Mouse (Mus musculus): ENCODE measurements at regions not wholly inside any gene's neighbourhood (a gene's known extent, or its start where the extent isn't known, plus 50 kb on each side); places are given as distances from the start of the nearest gene placed in this dataset.

DNA sequence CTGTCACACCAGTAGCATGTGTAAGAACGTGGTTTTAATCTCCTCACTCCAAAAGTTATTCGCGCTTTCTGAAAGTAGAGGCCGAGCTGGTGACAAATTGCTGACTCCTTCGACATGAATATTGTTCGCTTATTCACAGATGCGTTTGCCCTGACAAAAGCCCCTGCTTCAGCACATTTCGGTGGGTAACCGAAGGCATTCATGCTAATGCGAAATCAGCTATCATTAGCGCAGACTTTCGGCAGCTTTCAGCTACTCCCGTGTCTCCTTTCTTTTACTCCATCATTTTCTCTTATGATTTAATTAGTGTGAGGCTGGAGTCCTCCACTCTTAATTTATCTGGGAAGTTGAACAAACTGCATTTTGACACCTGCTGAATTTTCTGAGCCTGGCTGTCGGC, 681.9 kb upstream of the Fam160b2 start:
- Histone ChIP-seq H3K27me3 (replicated peaks; ENCODE audit: control insufficient read depth, insufficient read depth, low read length) (no peaks in the 10 kb centered on the region), H3K27ac (ENCODE audit: low read length) (no peak overlapping the region), H3K4me2 (ENCODE audit: low read length) (no peak overlapping the region), H3K36me3 (ENCODE audit: control insufficient read depth, insufficient read depth) (no peaks in the 10 kb centered on the region), H3K4me3 (replicated peaks; ENCODE audit: low read length) (no peak overlapping the region), H3K4me1 (replicated peaks; ENCODE audit: control insufficient read depth, insufficient read depth, low read length) (peaks cover 7% of the 10 kb centered on the region; the same call in 1 of the 2 replicates), H3K9ac (replicated peaks; ENCODE audit: low read depth, low read length) (no peak overlapping the region), H3K9me3 (ENCODE audit: control insufficient read depth, low read length) (peaks cover 5% of the 10 kb centered on the region)
- WGBS: 27% methylated on average over 14 of the region's 14 CpGs
- 0 out of 2 replicates have a peak, but pooled peaks have one; percentile 52 for ATAC-seq

DNA sequence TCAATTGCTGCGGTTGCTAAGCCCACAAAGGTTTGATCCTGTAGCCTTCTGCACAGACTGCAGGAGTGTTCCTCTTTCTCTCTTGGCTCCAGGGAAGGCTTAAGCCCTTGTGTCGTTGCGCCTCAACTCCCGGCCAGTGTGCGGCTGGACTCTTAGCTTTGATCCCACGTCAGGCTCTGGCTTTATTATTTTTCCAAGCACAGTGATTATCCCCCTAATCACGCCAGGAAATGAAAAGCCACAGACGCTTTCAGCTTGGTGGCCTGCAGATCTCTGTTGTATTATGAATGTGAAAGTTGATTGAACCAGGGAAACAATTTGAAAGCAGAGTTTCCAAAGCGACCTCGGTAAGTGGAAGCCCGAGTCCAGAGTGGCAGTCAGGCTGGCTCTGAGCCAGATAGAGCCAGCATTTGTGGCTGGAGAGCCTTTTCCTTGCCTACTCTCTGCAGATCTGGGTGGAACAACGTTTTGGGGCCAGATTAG, 676.7 kb upstream of the Fam160b2 start:
- Histone ChIP-seq H3K9ac (replicated peaks; ENCODE audit: low read depth, low read length) (no peak overlapping the region; the same call in 1 of the 2 replicates), H3K36me3 (ENCODE audit: control insufficient read depth, insufficient read depth) (no peaks in the 10 kb centered on the region), H3K27ac (ENCODE audit: low read length) (no peak overlapping the region), H3K4me3 (replicated peaks; ENCODE audit: low read length) (no peak overlapping the region), H3K4me1 (replicated peaks; ENCODE audit: control insufficient read depth, insufficient read depth, low read length) (peaks cover 11% of the 10 kb centered on the region; the same call in 1 of the 2 replicates), H3K4me2 (ENCODE audit: low read length) (peak overlapping the region; percentile 33; the same call in 1 of the 2 replicates), H3K9me3 (ENCODE audit: control insufficient read depth, low read length) (peaks cover 5% of the 10 kb centered on the region), H3K27me3 (replicated peaks; ENCODE audit: control insufficient read depth, insufficient read depth, low read length) (no peaks in the 10 kb centered on the region)
- WGBS: 5% methylated on average over 12 of the region's 12 CpGs
- peak; percentile 70 for ATAC-seq

- Histone ChIP-seq H3K9me3 (ENCODE audit: control insufficient read depth, low read length) (no peaks in the 10 kb centered on the region), H3K27me3 (replicated peaks; ENCODE audit: control insufficient read depth, insufficient read depth, low read length) (no peaks in the 10 kb centered on the region), H3K4me3 (replicated peaks; ENCODE audit: low read length) (no peak overlapping the region), H3K9ac (replicated peaks; ENCODE audit: low read depth, low read length) (no peak overlapping the region), H3K4me2 (ENCODE audit: low read length) (no peak overlapping the region), H3K4me1 (replicated peaks; ENCODE audit: control insufficient read depth, insufficient read depth, low read length) (peaks cover 8% of the 10 kb centered on the region; the same call in 1 of the 2 replicates), H3K27ac (ENCODE audit: low read length) (no peak overlapping the region), H3K36me3 (ENCODE audit: control insufficient read depth, insufficient read depth) (no peaks in the 10 kb centered on the region)
- 92% methylated on average over 2 of the region's 2 CpGs for WGBS
- no peak for ATAC-seq
These were observed 672.8 kb upstream of the Fam160b2 start for GRCm38 (mm10) chr14:71272470-71272869.

DNA sequence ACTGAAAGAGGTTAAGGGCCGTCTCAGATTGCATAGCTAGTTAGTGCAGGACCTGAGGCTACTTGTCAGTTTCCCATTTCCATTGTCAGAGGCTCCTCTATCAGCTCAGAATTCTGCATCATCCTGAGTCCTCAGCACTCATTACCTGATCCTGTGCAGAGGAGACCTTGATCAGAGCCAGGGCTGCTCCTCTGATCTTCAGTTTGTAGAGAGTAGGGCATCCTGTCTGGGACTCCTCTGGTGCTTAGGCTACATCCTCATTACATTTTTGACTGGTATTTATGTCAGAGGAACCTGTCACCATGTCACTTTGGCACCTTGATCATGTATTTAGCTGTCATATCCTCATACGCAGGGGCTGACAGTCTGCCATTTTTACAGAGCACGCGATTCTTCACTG, 658.0 kb upstream of the Fam160b2 start:
- 86% methylated on average over 4 of the region's 4 CpGs for WGBS
- Histone ChIP-seq H3K27me3 (replicated peaks; ENCODE audit: control insufficient read depth, insufficient read depth, low read length) (no peaks in the 10 kb centered on the region), H3K27ac (ENCODE audit: low read length) (no peak overlapping the region), H3K4me2 (ENCODE audit: low read length) (no peak overlapping the region), H3K9ac (replicated peaks; ENCODE audit: low read depth, low read length) (no peak overlapping the region), H3K36me3 (ENCODE audit: control insufficient read depth, insufficient read depth) (no peaks in the 10 kb centered on the region), H3K9me3 (ENCODE audit: control insufficient read depth, low read length) (no peaks in the 10 kb centered on the region), H3K4me3 (replicated peaks; ENCODE audit: low read length) (no peak overlapping the region), H3K4me1 (replicated peaks; ENCODE audit: control insufficient read depth, insufficient read depth, low read length) (no peaks in the 10 kb centered on the region)
- ATAC-seq: no peak

- WGBS: 89% methylated on average over 1 of the region's 1 CpGs
- H3K27ac ChIP-seq (ENCODE audit: low read length): no peak overlapping the region
- no peaks in the 10 kb centered on the region for H3K9me3 ChIP-seq (ENCODE audit: control insufficient read depth, low read length)
- no peaks in the 10 kb centered on the region for H3K36me3 ChIP-seq (ENCODE audit: control insufficient read depth, insufficient read depth)
- ATAC-seq: no peak
- peaks cover 6% of the 10 kb centered on the region for H3K4me1 ChIP-seq (replicated peaks; ENCODE audit: control insufficient read depth, insufficient read depth, low read length)
- H3K4me3 ChIP-seq (replicated peaks; ENCODE audit: low read length): no peak overlapping the region
- H3K9ac ChIP-seq (replicated peaks; ENCODE audit: low read depth, low read length): no peak overlapping the region
- H3K27me3 ChIP-seq (replicated peaks; ENCODE audit: control insufficient read depth, insufficient read depth, low read length): no peaks in the 10 kb centered on the region
- H3K4me2 ChIP-seq (ENCODE audit: low read length): no peak overlapping the region
These were observed 654.6 kb upstream of the Fam160b2 start for GRCm38 (mm10) chr14:71254207-71254606.

GRCm38 (mm10) chr14:71252136-71252535, 652.5 kb upstream of the Fam160b2 start:
- Histone ChIP-seq H3K36me3 (ENCODE audit: control insufficient read depth, insufficient read depth) (no peaks in the 10 kb centered on the region), H3K27me3 (replicated peaks; ENCODE audit: control insufficient read depth, insufficient read depth, low read length) (no peaks in the 10 kb centered on the region), H3K9ac (replicated peaks; ENCODE audit: low read depth, low read length) (no peak overlapping the region), H3K4me2 (ENCODE audit: low read length) (no peak overlapping the region), H3K4me3 (replicated peaks; ENCODE audit: low read length) (no peak overlapping the region), H3K27ac (ENCODE audit: low read length) (no peak overlapping the region), H3K4me1 (replicated peaks; ENCODE audit: control insufficient read depth, insufficient read depth, low read length) (peaks cover 6% of the 10 kb centered on the region), H3K9me3 (ENCODE audit: control insufficient read depth, low read length) (no peaks in the 10 kb centered on the region)
- no peak for ATAC-seq
- 85% methylated on average over 3 of the region's 3 CpGs for WGBS

DNA sequence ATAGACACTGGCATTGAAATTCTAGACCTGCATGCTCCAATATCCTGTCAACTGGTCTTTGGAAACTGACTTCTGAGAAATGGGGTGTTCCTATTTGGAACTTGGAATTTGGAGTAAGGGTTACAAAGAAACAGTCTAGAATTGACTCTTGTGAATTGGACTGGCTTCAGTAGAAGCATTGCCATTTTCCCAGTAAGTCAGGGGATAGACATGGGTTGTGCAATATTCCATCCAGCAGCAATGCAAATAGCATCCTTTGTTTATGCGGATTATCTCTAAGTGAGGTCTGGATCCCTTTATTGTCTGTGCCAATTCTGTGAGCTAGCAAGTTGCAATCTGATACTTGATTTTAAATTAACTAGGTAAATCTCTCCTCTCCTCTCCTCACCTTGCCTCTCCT, 651.5 kb upstream of the Fam160b2 start:
- no peak overlapping the region for H3K4me2 ChIP-seq (ENCODE audit: low read length)
- 83% methylated on average over 1 of the region's 1 CpGs for WGBS
- peaks cover 6% of the 10 kb centered on the region for H3K4me1 ChIP-seq (replicated peaks; ENCODE audit: control insufficient read depth, insufficient read depth, low read length)
- H3K36me3 ChIP-seq (ENCODE audit: control insufficient read depth, insufficient read depth): no peaks in the 10 kb centered on the region
- no peaks in the 10 kb centered on the region for H3K9me3 ChIP-seq (ENCODE audit: control insufficient read depth, low read length)
- no peak for ATAC-seq
- H3K9ac ChIP-seq (replicated peaks; ENCODE audit: low read depth, low read length): no peak overlapping the region
- no peaks in the 10 kb centered on the region for H3K27me3 ChIP-seq (replicated peaks; ENCODE audit: control insufficient read depth, insufficient read depth, low read length)
- H3K27ac ChIP-seq (ENCODE audit: low read length): no peak overlapping the region
- H3K4me3 ChIP-seq (replicated peaks; ENCODE audit: low read length): no peak overlapping the region

- Histone ChIP-seq H3K27me3 (replicated peaks; ENCODE audit: control insufficient read depth, insufficient read depth, low read length) (no peaks in the 10 kb centered on the region), H3K4me3 (replicated peaks; ENCODE audit: low read length) (no peak overlapping the region), H3K4me2 (ENCODE audit: low read length) (no peak overlapping the region), H3K9ac (replicated peaks; ENCODE audit: low read depth, low read length) (no peak overlapping the region), H3K36me3 (ENCODE audit: control insufficient read depth, insufficient read depth) (no peaks in the 10 kb centered on the region), H3K9me3 (ENCODE audit: control insufficient read depth, low read length) (no peaks in the 10 kb centered on the region), H3K27ac (ENCODE audit: low read length) (no peak overlapping the region), H3K4me1 (replicated peaks; ENCODE audit: control insufficient read depth, insufficient read depth, low read length) (peaks cover 6% of the 10 kb centered on the region)
- WGBS: 31% methylated on average over 7 of the region's 7 CpGs
- ATAC-seq: peak; percentile 77
These were observed 649.8 kb upstream of the Fam160b2 start for GRCm38 (mm10) chr14:71249387-71249965.

GRCm38 (mm10) chr14:71248534-71248933, 648.9 kb upstream of the Fam160b2 start:
- 85% methylated on average over 2 of the region's 2 CpGs for WGBS
- Histone ChIP-seq H3K4me2 (ENCODE audit: low read length) (no peak overlapping the region), H3K27me3 (replicated peaks; ENCODE audit: control insufficient read depth, insufficient read depth, low read length) (no peaks in the 10 kb centered on the region), H3K4me3 (replicated peaks; ENCODE audit: low read length) (no peak overlapping the region), H3K9ac (replicated peaks; ENCODE audit: low read depth, low read length) (no peak overlapping the region), H3K36me3 (ENCODE audit: control insufficient read depth, insufficient read depth) (no peaks in the 10 kb centered on the region), H3K4me1 (replicated peaks; ENCODE audit: control insufficient read depth, insufficient read depth, low read length) (peaks cover 6% of the 10 kb centered on the region), H3K27ac (ENCODE audit: low read length) (no peak overlapping the region), H3K9me3 (ENCODE audit: control insufficient read depth, low read length) (no peaks in the 10 kb centered on the region)
- no peak for ATAC-seq

All from forebrain, embryonic 16.5 days (tissue).